Mouse (Mus musculus): ENCODE data around the gene Ramp3. TPM values are rescaled to one million over a fixed set of nuclear protein-coding genes. Genes with fewer than 3 reads are reported as not detected.
A peak's percentile ranks its signal among the peaks of the same experiment; 100 is the strongest.

The Ramp3 gene
- polyA plus RNA-seq, 1 experiment from 2014 or later = 4.3 TPM

DNA sequence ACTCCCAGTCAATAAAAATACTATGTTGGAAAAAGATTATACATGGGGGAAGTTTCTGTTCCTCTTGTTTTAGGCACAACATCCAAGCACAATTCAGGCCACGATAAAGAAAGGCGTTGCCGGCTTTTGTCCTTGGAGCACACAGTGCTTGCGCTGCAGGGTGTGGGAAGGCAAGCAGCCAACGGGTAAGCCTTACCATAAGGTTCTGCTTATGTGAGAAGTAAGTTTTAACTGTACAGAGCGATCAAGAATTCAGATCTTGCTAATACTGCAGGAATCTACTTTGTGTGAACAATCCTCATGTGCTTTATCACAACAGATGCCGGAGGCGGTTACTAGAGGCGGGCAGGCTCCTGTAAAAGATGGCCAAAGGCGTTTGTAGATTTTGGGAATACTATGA, 39.4 kb downstream of the Ramp3 start:
- no peaks in the 10 kb centered on the region for H3K4me1 ChIP-seq (replicated peaks; ENCODE audit: control insufficient read depth, insufficient read depth, low read length)
- H3K27me3 ChIP-seq (ENCODE audit: control insufficient read depth, insufficient read depth, low read length) = no peaks in the 10 kb centered on the region
- ATAC-seq (ENCODE audit: low FRiP score) = no peak
- no peak for DNase-seq (ENCODE audit: low spot score)
- H3K27ac ChIP-seq (ENCODE audit: low read depth, low read length) = no peak overlapping the region
- no peak overlapping the region for H3K9ac ChIP-seq (ENCODE audit: low read depth, low read length)
- H3K4me3 ChIP-seq (ENCODE audit: low read depth, low read length) = no peak overlapping the region
- no peak overlapping the region for H3K4me2 ChIP-seq (replicated peaks; ENCODE audit: low read depth, low read length)
- H3K9me3 ChIP-seq (ENCODE audit: control insufficient read depth, low read length) = no peaks in the 10 kb centered on the region
- WGBS = 93% methylated on average over 10 of the region's 10 CpGs
- H3K36me3 ChIP-seq (ENCODE audit: control insufficient read depth, insufficient read depth, low read length) = no peaks in the 10 kb centered on the region

DNA sequence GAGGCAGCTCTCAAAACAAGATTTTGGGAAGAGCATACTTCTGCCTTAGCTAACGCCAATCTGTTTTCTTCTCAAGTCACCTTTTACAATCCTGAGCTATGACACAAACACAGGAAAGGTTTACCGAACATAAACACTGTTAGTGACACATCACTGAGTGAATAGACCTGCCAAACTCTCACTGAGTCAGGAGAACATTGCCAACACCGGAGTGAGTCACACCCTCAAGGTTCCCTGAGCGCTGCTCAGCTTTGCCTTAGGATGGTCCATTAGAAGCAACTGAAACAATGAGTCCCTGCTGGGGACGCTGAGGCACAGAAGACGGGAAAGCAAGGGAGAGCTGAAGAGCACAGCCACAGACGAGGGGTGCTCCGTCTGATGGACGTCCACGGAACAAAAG, 40.0 kb downstream of the Ramp3 start:
- 79% methylated on average over 10 of the region's 10 CpGs for WGBS
- no peak overlapping the region for H3K9ac ChIP-seq (ENCODE audit: low read depth, low read length)
- no peaks in the 10 kb centered on the region for H3K4me1 ChIP-seq (replicated peaks; ENCODE audit: control insufficient read depth, insufficient read depth, low read length)
- ATAC-seq (ENCODE audit: low FRiP score) (no peak), DNase-seq (ENCODE audit: low spot score) (no peak)
- no peaks in the 10 kb centered on the region for H3K27me3 ChIP-seq (ENCODE audit: control insufficient read depth, insufficient read depth, low read length)
- no peaks in the 10 kb centered on the region for H3K9me3 ChIP-seq (ENCODE audit: control insufficient read depth, low read length)
- H3K4me2 ChIP-seq (replicated peaks; ENCODE audit: low read depth, low read length) = no peak overlapping the region
- no peak overlapping the region for H3K27ac ChIP-seq (ENCODE audit: low read depth, low read length)
- H3K4me3 ChIP-seq (ENCODE audit: low read depth, low read length) = no peak overlapping the region
- no peaks in the 10 kb centered on the region for H3K36me3 ChIP-seq (ENCODE audit: control insufficient read depth, insufficient read depth, low read length)

DNA sequence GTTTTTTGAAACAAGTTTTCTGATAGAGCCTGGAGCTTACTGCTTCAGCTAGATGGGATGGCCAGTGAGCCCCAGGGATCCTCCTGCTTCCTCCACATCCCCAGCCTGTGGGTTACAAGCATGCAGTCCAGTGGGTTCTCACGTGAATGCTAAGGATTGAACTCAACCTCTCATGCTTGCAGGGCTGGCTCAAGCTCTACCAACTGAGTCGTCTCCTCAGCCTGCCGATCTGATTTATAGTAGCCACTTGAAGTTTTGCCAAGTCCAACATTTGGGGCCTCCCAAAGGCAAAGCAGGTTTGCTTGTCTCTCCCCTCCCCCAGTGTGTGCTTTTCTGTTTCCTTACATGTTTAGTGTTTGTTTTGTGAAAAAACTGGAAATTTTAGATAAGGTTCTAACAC, 43.9 kb downstream of the Ramp3 start:
- WGBS = 87% methylated on average over 3 of the region's 3 CpGs
- no peak overlapping the region for H3K4me3 ChIP-seq (ENCODE audit: low read depth, low read length)
- H3K27me3 ChIP-seq (ENCODE audit: control insufficient read depth, insufficient read depth, low read length) = no peaks in the 10 kb centered on the region
- DNase-seq (ENCODE audit: low spot score) = no peak
- no peak overlapping the region for H3K27ac ChIP-seq (ENCODE audit: low read depth, low read length)
- H3K9me3 ChIP-seq (ENCODE audit: control insufficient read depth, low read length) = no peaks in the 10 kb centered on the region
- no peaks in the 10 kb centered on the region for H3K36me3 ChIP-seq (ENCODE audit: control insufficient read depth, insufficient read depth, low read length)
- H3K4me1 ChIP-seq (replicated peaks; ENCODE audit: control insufficient read depth, insufficient read depth, low read length) = no peaks in the 10 kb centered on the region
- H3K4me2 ChIP-seq (replicated peaks; ENCODE audit: low read depth, low read length) = no peak overlapping the region
- no peak for ATAC-seq (ENCODE audit: low FRiP score)
- no peak overlapping the region for H3K9ac ChIP-seq (ENCODE audit: low read depth, low read length)

DNA sequence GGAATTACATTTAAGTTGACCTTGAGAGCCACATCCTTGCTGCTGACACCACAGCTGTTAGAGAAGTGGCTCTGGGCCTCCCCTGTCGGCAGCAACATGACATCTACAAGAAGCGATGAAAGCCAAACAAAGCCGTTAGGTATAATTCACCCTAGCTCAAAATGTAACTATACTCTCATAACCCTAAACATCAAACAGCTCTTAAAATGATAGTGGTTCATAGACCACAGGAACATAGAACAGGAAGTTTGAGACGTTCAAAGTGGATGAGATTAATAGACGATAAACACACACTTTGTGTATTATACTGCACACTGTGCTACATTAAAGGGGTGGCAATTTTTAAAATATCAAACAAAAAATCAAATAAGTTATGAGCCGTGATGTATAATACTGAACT, 46.5 kb downstream of the Ramp3 start:
- Histone ChIP-seq H3K27me3 (ENCODE audit: control insufficient read depth, insufficient read depth, low read length) (no peaks in the 10 kb centered on the region), H3K9ac (ENCODE audit: low read depth, low read length) (no peak overlapping the region), H3K27ac (ENCODE audit: low read depth, low read length) (no peak overlapping the region), H3K36me3 (ENCODE audit: control insufficient read depth, insufficient read depth, low read length) (no peaks in the 10 kb centered on the region), H3K4me3 (ENCODE audit: low read depth, low read length) (no peak overlapping the region), H3K4me1 (replicated peaks; ENCODE audit: control insufficient read depth, insufficient read depth, low read length) (no peaks in the 10 kb centered on the region), H3K9me3 (ENCODE audit: control insufficient read depth, low read length) (no peaks in the 10 kb centered on the region), H3K4me2 (replicated peaks; ENCODE audit: low read depth, low read length) (no peak overlapping the region)
- 89% methylated on average over 6 of the region's 6 CpGs for WGBS
- DNase-seq (ENCODE audit: low spot score) (no peak), ATAC-seq (ENCODE audit: low FRiP score) (no peak)

DNA sequence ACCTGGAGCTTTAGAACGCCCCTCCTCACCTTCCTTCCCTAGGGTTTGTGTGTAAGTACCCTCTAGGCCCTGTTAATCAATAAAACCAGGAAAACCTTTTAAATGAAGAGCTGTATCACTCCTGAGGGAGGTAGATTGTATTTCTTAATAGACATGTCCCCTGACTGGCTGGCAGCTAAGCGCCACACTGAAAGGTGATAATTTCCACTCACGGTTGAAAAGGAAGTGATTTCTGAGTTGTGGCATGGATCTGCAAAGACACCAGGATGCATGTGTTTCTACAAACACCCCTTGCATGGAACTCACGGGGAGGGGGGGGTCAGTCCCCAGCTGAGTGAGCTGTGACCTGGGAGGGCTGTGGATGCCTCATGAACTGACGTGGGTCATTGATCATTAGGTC, 47.2 kb downstream of the Ramp3 start:
- Histone ChIP-seq H3K27ac (ENCODE audit: low read depth, low read length) (no peak overlapping the region), H3K9me3 (ENCODE audit: control insufficient read depth, low read length) (no peaks in the 10 kb centered on the region), H3K9ac (ENCODE audit: low read depth, low read length) (no peak overlapping the region), H3K36me3 (ENCODE audit: control insufficient read depth, insufficient read depth, low read length) (no peaks in the 10 kb centered on the region), H3K4me3 (ENCODE audit: low read depth, low read length) (no peak overlapping the region), H3K4me2 (replicated peaks; ENCODE audit: low read depth, low read length) (no peak overlapping the region), H3K27me3 (ENCODE audit: control insufficient read depth, insufficient read depth, low read length) (no peaks in the 10 kb centered on the region), H3K4me1 (replicated peaks; ENCODE audit: control insufficient read depth, insufficient read depth, low read length) (no peaks in the 10 kb centered on the region)
- ATAC-seq (ENCODE audit: low FRiP score) (no peak), DNase-seq (ENCODE audit: low spot score) (no peak)
- WGBS = 73% methylated on average over 5 of the region's 5 CpGs

DNA sequence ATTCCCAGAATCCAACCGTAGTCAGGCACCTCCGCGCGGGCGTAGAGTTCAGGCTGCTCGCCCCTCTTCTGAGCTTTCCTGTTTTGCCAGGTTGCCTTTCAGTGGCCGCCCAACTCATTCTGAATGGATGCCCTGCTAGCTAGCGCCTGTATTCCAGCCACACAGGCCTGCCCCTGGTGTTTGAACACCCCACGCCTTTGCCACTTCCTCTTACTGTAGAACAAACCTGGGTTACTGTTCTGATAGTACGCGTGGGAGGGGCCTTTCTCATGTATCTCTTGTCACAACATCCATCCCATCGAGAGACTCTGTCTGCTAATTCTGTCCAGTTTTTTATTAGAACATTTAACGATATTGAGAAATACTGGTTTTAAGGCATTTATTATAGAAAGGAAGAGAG, 48.5 kb downstream of the Ramp3 start:
- Histone ChIP-seq H3K36me3 (ENCODE audit: control insufficient read depth, insufficient read depth, low read length) (no peaks in the 10 kb centered on the region), H3K27ac (ENCODE audit: low read depth, low read length) (no peak overlapping the region), H3K4me2 (replicated peaks; ENCODE audit: low read depth, low read length) (no peak overlapping the region), H3K4me3 (ENCODE audit: low read depth, low read length) (no peak overlapping the region), H3K9ac (ENCODE audit: low read depth, low read length) (no peak overlapping the region), H3K27me3 (ENCODE audit: control insufficient read depth, insufficient read depth, low read length) (no peaks in the 10 kb centered on the region), H3K4me1 (replicated peaks; ENCODE audit: control insufficient read depth, insufficient read depth, low read length) (no peaks in the 10 kb centered on the region), H3K9me3 (ENCODE audit: control insufficient read depth, low read length) (no peaks in the 10 kb centered on the region)
- WGBS = 92% methylated on average over 13 of the region's 13 CpGs
- DNase-seq (ENCODE audit: low spot score) (no peak), ATAC-seq (ENCODE audit: low FRiP score) (no peak)

DNA sequence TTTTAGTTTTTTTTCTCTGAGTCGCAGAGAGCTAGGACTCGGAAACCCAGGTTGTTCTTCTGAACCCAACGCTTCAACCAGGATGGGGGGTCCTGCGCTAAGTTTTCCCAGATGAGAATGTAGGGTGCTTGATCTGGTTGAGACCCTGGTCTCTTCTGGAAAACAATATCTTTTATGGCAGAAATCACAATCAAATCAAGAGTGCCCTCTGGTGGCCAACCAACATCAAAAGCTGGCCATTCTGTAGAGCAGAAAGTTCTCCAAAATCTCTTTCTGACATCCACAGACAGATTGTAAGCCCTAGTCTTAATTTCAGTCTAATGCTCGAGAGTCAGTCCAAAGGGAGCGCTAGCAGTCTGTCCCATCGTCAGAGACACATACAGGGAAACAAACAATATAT, 50.1 kb downstream of the Ramp3 start:
- DNase-seq (ENCODE audit: low spot score) = no peak
- Histone ChIP-seq H3K27me3 (ENCODE audit: control insufficient read depth, insufficient read depth, low read length) (no peaks in the 10 kb centered on the region), H3K9ac (ENCODE audit: low read depth, low read length) (no peak overlapping the region), H3K4me3 (ENCODE audit: low read depth, low read length) (no peak overlapping the region), H3K9me3 (ENCODE audit: control insufficient read depth, low read length) (no peaks in the 10 kb centered on the region), H3K36me3 (ENCODE audit: control insufficient read depth, insufficient read depth, low read length) (no peaks in the 10 kb centered on the region), H3K4me2 (replicated peaks; ENCODE audit: low read depth, low read length) (no peak overlapping the region), H3K4me1 (replicated peaks; ENCODE audit: control insufficient read depth, insufficient read depth, low read length) (no peaks in the 10 kb centered on the region), H3K27ac (ENCODE audit: low read depth, low read length) (no peak overlapping the region)
- no peak for ATAC-seq (ENCODE audit: low FRiP score)
- WGBS = 91% methylated on average over 7 of the region's 7 CpGs

DNA sequence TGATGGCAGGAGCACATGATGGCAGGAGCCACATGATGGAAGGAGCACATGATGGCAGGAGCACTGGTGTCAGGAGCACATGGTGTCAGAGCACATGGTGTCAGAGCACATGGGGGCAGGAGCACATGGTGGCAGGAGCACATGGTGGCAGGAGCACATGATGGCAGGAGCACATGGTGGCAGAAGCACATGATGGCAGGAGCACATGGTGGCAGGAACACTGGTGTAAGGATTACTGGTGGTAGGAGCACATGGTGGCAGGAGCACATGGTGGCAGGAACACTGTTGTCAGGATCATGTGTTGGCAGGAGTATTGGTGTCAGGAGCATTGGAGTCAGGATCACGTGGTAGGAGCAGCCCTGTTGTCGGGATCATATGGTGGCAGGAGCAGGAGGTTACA, 52.1 kb downstream of the Ramp3 start:
- DNase-seq (ENCODE audit: low spot score) (peak; percentile 14), ATAC-seq (ENCODE audit: low FRiP score) (no peak)
- H3K27me3 ChIP-seq (ENCODE audit: control insufficient read depth, insufficient read depth, low read length) = no peaks in the 10 kb centered on the region
- no peaks in the 10 kb centered on the region for H3K4me1 ChIP-seq (replicated peaks; ENCODE audit: control insufficient read depth, insufficient read depth, low read length)
- no peaks in the 10 kb centered on the region for H3K9me3 ChIP-seq (ENCODE audit: control insufficient read depth, low read length)
- H3K36me3 ChIP-seq (ENCODE audit: control insufficient read depth, insufficient read depth, low read length) = no peaks in the 10 kb centered on the region
- no peak overlapping the region for H3K27ac ChIP-seq (ENCODE audit: low read depth, low read length)
- H3K4me2 ChIP-seq (replicated peaks; ENCODE audit: low read depth, low read length) = no peak overlapping the region
- H3K9ac ChIP-seq (ENCODE audit: low read depth, low read length) = no peak overlapping the region
- H3K4me3 ChIP-seq (ENCODE audit: low read depth, low read length) = no peak overlapping the region
- WGBS = 82% methylated on average over 2 of the region's 2 CpGs

DNA sequence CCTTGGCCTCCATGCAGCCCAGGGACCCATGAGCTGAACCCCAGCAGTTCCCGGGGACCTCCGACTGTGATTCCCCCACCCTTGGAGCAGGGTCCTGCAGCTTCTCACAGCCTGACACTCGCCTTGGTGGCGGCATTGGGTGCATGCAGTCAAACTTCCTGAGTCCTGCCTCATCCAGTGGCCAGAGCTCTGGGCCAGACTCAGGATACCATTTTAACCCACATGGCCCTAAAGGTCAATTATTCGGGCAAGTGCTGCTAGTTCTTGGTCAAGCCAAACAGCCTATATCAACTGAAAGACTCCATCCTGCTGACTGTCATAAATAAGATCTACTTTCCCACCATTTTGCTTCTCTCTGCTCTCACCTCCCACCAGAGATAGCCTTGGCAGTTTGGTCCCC, 62.4 kb downstream of the Ramp3 start:
- Histone ChIP-seq H3K9ac (ENCODE audit: low read depth, low read length) (no peak overlapping the region), H3K27ac (ENCODE audit: low read depth, low read length) (no peak overlapping the region), H3K9me3 (ENCODE audit: control insufficient read depth, low read length) (no peaks in the 10 kb centered on the region), H3K27me3 (ENCODE audit: control insufficient read depth, insufficient read depth, low read length) (no peaks in the 10 kb centered on the region), H3K4me2 (replicated peaks; ENCODE audit: low read depth, low read length) (no peak overlapping the region), H3K4me1 (replicated peaks; ENCODE audit: control insufficient read depth, insufficient read depth, low read length) (no peaks in the 10 kb centered on the region), H3K4me3 (ENCODE audit: low read depth, low read length) (no peak overlapping the region), H3K36me3 (ENCODE audit: control insufficient read depth, insufficient read depth, low read length) (no peaks in the 10 kb centered on the region)
- ATAC-seq (ENCODE audit: low FRiP score) (no peak), DNase-seq (ENCODE audit: low spot score) (no peak)
- 86% methylated on average over 5 of the region's 5 CpGs for WGBS

All from hindbrain, embryonic 11.5 days (tissue).